Mouse (Mus musculus): ENCODE data around the gene Gm28827. TPM values are rescaled to one million over a fixed set of nuclear protein-coding genes. Genes with fewer than 3 reads are reported as not detected.
"Not testable (repeated sequence)": the region's sequence is repeated elsewhere in the genome, so short reads cannot be mapped to it uniquely, and the experiment has no call there.

The Gm28827 gene
- total RNA-seq (2012; rRNA removed) = not detected in 2 replicates

DNA sequence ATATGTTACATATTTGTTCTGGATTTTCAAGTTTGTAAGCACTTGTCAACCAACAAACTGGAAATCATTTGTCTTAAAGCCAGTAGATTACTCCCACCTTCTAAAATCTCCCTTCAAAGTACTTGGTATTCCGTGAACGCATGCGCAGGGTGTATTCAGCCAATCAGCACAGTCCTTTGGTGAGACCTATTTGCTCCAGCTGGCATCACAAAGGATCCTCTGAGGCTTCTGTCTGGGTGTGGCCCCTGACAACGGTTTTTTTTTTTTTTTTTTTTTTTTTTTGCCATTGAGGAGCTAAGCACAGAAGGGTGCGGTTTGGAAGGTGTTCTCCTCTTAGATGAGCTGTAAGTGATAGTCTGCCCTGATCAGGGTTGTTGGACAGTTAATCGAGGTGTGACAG lies at the start of gene Gm28827:
TSS of gene Gm28827 (plus strand) at position 301 of the 400 bp plus-strand sequence.
- H3K9ac ChIP-seq (ENCODE audit: insufficient read depth, low read depth, low read length, poor library complexity, severe bottlenecking); H3K9me3 ChIP-seq (ENCODE audit: control insufficient read depth, insufficient read depth, low read depth, low read length); H3K4me3 ChIP-seq (ENCODE audit: insufficient read depth in 1 of 2, low read depth in 1 of 2, low read length in 2 of 2, poor library complexity in 1 of 2, severe bottlenecking in 1 of 2); H3K4me1 ChIP-seq (ENCODE audit: control insufficient read depth in 2 of 2, insufficient read depth in 2 of 2, low read length in 2 of 2, poor library complexity in 1 of 2); H3K36me3 ChIP-seq (ENCODE audit: control insufficient read depth, insufficient read depth, low read length, poor library complexity, severe bottlenecking); DNase-seq (ENCODE audit: low read depth, low spot score); in situ Hi-C loops (cut with MboI; ENCODE audit: low sequenced_read_pairs in 2 of 2, unreplicated experiment in 2 of 2); H3K27ac ChIP-seq (ENCODE audit: insufficient read depth, low read depth, low read length, poor library complexity, severe bottlenecking): not testable (repeated sequence)
